Mouse (Mus musculus) left cerebral cortex, adult 9 months (tissue): ENCODE measurements around the gene Gm4792.

Experiments
- DNase-seq, 2 experiments: peaks; one replicate each; pipeline ENCODE4 v3.0.0; 2022; ENCODE audit warnings: low spot score in 2 of 2

The Gm4792 gene

DNA sequence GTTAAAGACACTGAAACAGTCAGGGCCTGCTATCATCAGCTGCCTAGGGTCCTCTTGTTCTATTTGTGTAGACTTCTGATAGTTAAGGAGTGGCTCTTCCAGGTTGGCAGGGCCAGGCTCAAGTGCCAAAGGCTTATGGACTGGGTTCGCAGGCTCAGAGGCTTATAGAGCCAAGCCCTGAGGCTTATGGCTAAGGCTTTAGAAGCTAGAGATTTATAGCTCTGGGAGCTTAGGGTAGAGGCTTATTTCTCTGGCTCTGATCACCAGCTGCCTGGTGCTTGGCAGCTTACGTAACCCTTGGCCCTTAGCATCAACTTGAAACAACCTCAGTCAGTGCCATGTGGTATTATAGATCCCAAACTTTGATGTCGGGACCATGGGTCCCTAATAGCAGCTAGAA, at the start of gene Gm4792:
Gene Gm4792 (minus strand): TSS at position 233 of the 400 bp plus-strand sequence.
- DNase-seq: no peak

- DNase-seq: no peak
Observed at GRCm38 (mm10) chr10:94347959-94348358, 49.5 kb upstream of the Gm4792 start.

DNA sequence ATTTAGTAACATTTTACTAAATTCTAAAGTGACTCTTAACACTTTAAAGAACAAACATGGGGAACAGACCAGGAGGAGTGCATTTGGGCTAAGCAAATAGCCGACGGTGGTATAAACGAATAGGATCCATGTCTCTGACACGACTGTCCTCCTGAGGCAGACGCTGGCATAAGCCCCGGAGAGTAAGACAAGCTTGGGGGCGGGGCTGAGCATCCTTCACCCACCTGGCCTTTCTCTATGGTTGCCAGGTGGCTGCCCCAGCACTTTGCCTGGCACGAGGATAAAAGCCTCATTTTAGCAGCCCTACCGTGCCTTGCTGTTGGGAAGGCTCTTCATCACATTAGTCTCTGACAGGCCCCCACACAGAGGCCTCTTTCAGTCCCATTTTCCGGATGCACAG, 48.8 kb upstream of the Gm4792 start:
- no peak for DNase-seq

DNA sequence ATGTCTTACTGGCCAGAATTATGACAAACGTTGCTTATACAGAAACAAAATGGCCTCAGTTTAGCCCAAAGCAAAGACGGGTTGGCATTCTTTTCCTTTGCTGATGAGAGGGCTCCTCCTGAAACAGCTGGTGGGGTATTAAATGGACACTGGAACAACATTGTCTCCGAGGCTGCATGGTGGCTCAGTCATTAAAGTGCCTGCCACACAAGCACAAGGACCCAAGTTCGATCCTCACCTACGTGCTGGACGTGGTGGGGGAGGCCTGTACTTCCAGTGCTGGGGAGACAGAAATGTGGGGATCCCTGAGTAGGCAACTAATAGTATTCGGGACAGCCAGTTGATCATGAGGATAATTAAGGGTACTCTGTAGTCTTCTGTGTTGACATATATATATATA, 48.1 kb upstream of the Gm4792 start:
- DNase-seq: no peak

DNA sequence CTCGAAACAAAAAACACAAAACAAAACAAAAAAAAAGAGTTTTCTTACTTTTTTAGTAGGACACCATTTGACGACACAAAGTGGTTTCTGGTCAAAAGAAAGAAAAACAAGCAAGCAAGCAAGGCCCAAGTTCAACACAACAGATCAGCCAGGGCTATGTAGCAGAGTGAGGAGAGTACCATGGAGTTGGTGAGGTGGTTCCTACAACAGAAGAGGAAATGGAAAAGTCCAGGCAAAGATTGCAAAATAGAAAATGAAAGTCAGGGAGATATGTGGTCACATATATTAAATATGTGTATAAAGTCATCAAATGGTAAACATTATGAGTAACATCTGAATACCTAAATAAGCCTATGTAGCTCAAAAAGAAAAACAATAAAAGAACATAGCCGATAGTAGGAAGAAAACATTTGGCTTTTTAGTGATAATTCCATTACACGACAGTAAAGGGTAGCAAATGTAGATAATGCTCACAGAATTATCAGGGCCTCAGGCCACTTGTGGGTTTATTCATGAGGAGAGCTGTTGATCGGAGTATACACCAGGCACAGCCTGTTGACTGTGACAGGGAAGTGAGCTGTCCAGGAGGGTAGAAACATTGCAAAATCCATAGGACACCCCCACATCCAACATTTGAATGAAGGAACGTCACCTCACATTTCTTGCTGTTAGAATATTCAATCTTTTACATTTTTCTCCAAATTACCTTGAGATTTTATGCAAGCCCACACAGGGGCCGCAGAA, 47.2 kb upstream of the Gm4792 start:
- DNase-seq: no peak

DNA sequence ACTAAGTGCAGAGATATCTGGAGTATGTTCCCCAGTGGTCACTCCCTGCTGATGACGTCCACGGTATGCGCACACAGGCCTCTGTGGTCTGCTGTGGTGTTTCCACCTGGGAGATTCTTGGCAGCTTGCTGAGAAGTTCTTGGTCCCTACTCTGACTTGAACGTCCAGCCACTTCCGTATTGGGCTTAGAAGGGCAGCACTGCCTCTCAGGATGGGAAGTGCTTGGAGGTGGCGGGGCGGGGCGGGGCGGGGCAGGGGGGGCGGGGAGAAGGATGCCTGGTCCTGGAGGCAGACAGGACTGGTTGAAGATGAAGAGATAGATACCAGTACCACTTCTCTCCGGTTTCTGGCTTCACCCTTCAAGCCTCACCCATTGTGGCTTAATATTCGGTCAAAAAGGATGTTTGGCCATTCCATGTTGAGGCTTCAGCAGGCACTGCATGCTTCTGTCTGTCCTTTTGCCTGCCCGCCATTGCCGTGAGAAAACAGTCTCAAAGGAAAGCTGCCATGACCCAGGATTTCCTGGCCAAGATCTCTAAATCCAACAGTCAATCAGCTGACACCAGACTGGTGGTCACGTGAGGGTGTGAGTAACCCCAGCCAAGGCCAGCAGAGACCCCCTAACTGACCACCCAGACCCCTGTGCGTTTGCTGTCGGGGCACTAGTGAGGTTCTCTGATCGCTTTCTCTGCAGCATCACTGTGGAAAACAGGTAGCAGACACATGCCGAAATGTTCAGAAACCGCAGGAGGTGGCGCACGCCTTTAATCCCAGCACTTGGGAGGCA, 46.3 kb upstream of the Gm4792 start:
- DNase-seq: no peak

GRCm38 (mm10) chr10:94343581-94343980, 45.1 kb upstream of the Gm4792 start:
- DNase-seq: peak in 1 of 2 experiments; percentile 45

- no peak for DNase-seq
Observed at GRCm38 (mm10) chr10:94342256-94342655, 43.8 kb upstream of the Gm4792 start.

DNA sequence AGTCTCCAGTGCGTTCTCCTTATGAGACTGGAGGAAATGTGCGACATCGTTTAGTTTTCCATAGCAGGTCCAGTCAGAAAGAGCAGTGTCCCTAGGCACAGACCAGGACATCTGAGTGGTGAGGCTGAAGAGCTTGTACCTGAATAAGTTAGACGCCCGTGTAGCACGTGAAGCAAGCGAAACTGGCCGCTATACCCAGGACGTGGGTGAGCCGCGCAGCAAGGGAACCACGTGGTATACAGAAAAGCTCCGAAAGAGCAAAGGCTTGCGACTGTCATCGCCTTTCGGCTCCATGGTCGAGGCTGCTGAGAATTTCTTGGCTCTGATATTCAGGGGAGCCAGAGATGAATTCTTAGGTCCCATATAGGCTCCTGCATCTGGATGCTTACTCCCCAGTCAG, 43.0 kb upstream of the Gm4792 start:
- DNase-seq: no peak

- no peak for DNase-seq
Observed at GRCm38 (mm10) chr10:94336071-94336470, 37.6 kb upstream of the Gm4792 start.

GRCm38 (mm10) chr10:94335047-94335446, 36.5 kb upstream of the Gm4792 start:
- DNase-seq: no peak

GRCm38 (mm10) chr10:94333328-94333727, 34.8 kb upstream of the Gm4792 start:
- no peak for DNase-seq

- DNase-seq: no peak
Observed at GRCm38 (mm10) chr10:94332358-94333137, 34.0 kb upstream of the Gm4792 start.

DNA sequence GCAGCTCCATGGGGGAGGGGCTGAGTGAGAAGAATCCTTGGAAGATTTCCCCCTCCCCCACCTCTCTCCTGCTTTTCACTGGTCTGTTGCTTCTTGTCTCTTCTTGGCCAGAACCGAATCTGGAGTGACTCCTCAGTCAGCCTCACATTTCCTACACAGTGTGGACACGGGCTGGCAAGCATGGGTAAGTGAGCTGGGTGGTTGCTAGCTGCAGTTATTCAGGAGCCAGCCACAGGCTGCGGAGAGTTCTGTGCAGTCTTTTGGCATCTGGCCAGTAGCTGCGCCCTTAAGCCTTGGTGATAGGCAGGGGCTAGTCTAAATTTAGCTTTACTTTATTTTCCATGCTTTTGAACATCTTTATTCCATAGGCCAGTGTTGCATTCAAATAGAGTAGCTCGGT, 31.5 kb upstream of the Gm4792 start:
- no peak for DNase-seq

DNA sequence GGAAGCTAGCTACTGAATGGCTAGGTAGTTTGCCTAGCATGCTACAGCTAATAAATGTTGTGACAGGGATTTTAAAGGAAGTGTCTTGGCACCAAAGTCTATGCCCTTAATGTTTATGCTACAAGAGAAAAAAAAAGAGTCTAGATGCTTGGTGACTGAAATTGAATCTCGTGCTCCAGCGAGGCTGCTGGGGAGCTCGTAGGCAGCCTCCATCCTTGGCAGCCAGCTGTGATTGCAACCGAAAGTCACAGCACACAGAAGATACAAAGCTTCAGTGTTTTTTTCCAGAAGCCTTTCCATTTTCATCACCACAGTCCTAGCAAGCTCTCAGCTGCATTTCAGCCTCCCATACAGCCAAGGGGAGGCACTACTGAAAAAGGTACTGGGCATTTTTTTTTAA, 20.1 kb upstream of the Gm4792 start:
- DNase-seq: no peak

DNA sequence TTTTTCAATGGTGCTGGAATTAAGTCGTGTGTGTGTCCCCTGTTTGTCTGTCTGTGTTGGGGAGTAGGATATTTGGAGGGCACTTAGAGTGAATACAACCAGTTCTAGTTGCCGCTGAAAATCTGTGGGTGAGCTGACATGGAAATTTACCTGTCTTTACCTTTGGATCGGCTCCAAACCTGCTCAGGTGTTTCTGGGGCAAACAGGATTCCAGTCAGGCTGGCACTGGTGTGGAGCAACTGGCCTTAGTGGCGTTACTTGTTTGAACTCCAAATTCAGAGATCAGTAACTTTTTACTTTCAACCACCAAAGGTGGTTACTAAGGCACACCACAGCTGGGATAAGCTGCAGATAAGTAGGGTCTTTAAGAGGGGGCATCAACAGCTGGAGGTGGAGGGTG, 14.6 kb upstream of the Gm4792 start:
- DNase-seq: no peak

- no peak for DNase-seq
Observed at GRCm38 (mm10) chr10:94312007-94312715, 13.7 kb upstream of the Gm4792 start.

DNA sequence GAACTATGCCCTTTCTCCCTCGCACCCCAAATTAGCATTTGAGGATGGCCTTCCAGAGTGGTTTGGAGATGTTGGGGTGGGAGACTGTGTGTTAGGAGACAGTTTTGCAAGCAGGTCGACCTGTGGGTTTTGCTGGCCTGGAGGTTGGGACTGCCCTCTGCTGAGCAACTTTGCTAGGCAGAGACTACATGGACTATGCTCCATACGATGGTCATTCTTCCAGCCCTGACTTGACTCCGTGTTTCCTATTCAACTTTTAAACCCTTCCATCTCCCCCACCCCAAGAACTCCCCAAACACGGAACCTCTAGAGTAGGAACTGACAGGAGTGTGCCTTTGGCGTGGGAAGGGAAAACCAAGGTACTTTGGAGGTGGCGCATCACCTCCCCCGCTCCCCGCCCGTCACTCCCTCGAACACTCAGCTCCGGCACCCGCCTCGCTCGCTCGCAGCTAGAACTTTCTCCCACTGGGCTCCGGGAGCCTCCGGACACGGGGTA, 13.1 kb upstream of the Gm4792 start, which contains the start of gene Tmcc3:
Gene Tmcc3 (plus strand): TSS at position 439 of the 496 bp plus-strand sequence.
- DNase-seq: no peak

DNA sequence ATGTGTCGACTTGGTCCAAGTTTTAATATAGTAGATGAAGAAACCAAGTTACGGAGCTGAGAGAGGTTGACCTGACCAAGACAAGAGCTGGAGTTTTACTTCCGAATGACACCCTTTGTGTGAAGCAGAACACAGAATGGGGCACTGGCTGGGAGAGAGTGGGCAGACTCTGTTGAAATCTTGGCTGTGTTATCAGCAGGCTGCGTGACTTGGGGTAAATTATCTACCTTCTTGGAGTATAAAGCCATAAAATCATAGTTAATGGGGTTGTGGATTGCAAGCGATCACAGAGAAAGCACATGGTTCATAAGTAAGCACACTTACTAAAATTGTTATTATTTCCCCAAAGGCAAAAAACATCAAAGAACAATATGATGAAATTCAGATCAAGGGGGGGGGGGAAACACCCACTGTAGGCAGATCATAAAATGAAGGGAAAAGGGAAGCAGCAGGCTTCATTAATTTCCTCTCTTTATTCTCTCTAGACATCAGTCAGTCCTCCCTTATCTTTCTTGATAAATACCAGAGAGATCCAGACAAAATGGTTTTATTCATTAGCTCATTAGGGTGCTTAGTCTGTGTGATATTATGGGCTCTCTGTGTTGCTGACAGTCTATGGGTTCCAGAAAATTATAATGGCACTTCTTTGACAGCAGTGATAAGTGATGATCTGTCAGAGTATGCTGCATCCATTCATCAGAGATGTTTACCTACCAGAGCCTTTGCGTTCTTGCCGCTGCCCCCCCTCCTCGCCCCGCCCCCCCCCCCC, 12.2 kb upstream of the Gm4792 start:
- no peak for DNase-seq

GRCm38 (mm10) chr10:94305526-94305925, 7.0 kb upstream of the Gm4792 start:
- DNase-seq: no peak
